Mouse (Mus musculus) midbrain, embryonic 10.5 days (tissue): ENCODE results near the gene Tnfrsf14. TPM values are rescaled to one million over a fixed set of nuclear protein-coding genes. Genes with fewer than 3 reads are reported as not detected.

Source experiments
- DNase-seq: peaks from one replicate; pipeline ENCODE4 v3.0.0-alpha.2; 2017; ENCODE audit warnings: low spot score
- H3K27ac ChIP-seq: fragments of 300-500 bp; sonication (generic); replicated peaks from 2 replicates; pipeline ENCODE4 v1.5.1; 2016; ENCODE audit warnings: mild to moderate bottlenecking
- H3K27me3 ChIP-seq: fragments of 300-500 bp; sonication (generic); 2 replicates; pipeline ENCODE4 v1.6.1; 2016; ENCODE audit warnings: low read depth, mild to moderate bottlenecking; ENCODE audit not compliant: poor library complexity, severe bottlenecking
- H3K36me3 ChIP-seq: fragments of 300-500 bp; sonication (generic); 2 replicates; pipeline ENCODE4 v1.6.1; 2016; ENCODE audit warnings: mild to moderate bottlenecking, moderate library complexity
- H3K4me1 ChIP-seq: fragments of 300-500 bp; sonication (generic); 2 replicates; pipeline ENCODE4 v1.6.1; 2016
- H3K4me3 ChIP-seq: fragments of 300-500 bp; sonication (generic); 2 replicates; pipeline ENCODE4 v1.5.1; 2016; ENCODE audit warnings: mild to moderate bottlenecking, moderate library complexity
- H3K9me3 ChIP-seq: fragments of 300-500 bp; sonication (generic); replicated peaks from 2 replicates; pipeline ENCODE4 v1.6.1; 2016; ENCODE audit warnings: mild to moderate bottlenecking
- WGBS: fragments of 180-500 bp; shearing (Covaris S2); methylation state at CpG from one replicate; pipeline ENCODE4 v1.1.7; 2016; 5-methylcytosine and 5-hydroxymethylcytosine counted together
- polyA plus RNA-seq: library from polyadenylated mRNA; unstranded; fragments of >200 nt; fragmentation: Nextera tagmentation; extraction: Ambion mirVana; gene quantifications from 2 replicates; pipeline ENCODE4 v1.2.1, GENCODE M21; 2016

Tnfrsf14 gene
- polyA plus RNA-seq, 1 experiment from 2014 or later, result 0.67 TPM

GRCm38 (mm10) chr4:154926969-154927898, 1.1 kb downstream of the Tnfrsf14 start:
- Histone ChIP-seq H3K9me3 (no peaks in the 10 kb centered on the region), H3K36me3 (no peaks in the 10 kb centered on the region), H3K27ac (peak overlapping the region; percentile 74), H3K27me3 (no peaks in the 10 kb centered on the region), H3K4me1 (peaks cover 23% of the 10 kb centered on the region), H3K4me3 (peak overlapping the region; percentile 26)
- WGBS, result 77% methylated on average over 9 of the region's 9 CpGs
- DNase-seq, result no peak

GRCm38 (mm10) chr4:154925413-154925812, 3.0 kb downstream of the Tnfrsf14 start:
- WGBS, result 60% methylated on average over 4 of the region's 4 CpGs
- H3K27me3 ChIP-seq, result no peaks in the 10 kb centered on the region
- DNase-seq, result no peak

GRCm38 (mm10) chr4:154922931-154923330, 5.4 kb downstream of the Tnfrsf14 start:
- no peaks in the 10 kb centered on the region for H3K9me3 ChIP-seq
- no peak for DNase-seq
- no peak overlapping the region for H3K4me3 ChIP-seq
- H3K4me1 ChIP-seq, result peaks cover 14% of the 10 kb centered on the region
- H3K27me3 ChIP-seq, result no peaks in the 10 kb centered on the region
- H3K27ac ChIP-seq, result no peak overlapping the region
- no peaks in the 10 kb centered on the region for H3K36me3 ChIP-seq
- 85% methylated on average over 5 of the region's 5 CpGs for WGBS

More at GRCm38 (mm10) chr4:154925413-154925812, 3.0 kb downstream of the Tnfrsf14 start:
- Histone ChIP-seq H3K9me3 (no peaks in the 10 kb centered on the region), H3K36me3 (no peaks in the 10 kb centered on the region), H3K4me1 (peaks cover 23% of the 10 kb centered on the region), H3K4me3 (no peak overlapping the region), H3K27ac (no peak overlapping the region)

- H3K4me3 ChIP-seq, result no peak overlapping the region
- peaks cover 7% of the 10 kb centered on the region for H3K4me1 ChIP-seq
- H3K36me3 ChIP-seq, result no peaks in the 10 kb centered on the region
- DNase-seq, result no peak
- 0 out of 2 replicates have a peak, but pooled peaks cover 1% of the 10 kb centered on the region for H3K9me3 ChIP-seq
- H3K27me3 ChIP-seq, result no peaks in the 10 kb centered on the region
- H3K27ac ChIP-seq, result no peak overlapping the region
- WGBS, result 92% methylated on average over 4 of the region's 4 CpGs
Observed at GRCm38 (mm10) chr4:154922291-154922690, 6.1 kb downstream of the Tnfrsf14 start.

GRCm38 (mm10) chr4:154916662-154917061, 11.7 kb downstream of the Tnfrsf14 start:
- Histone ChIP-seq H3K9me3 (0 out of 2 replicates have a peak, but pooled peaks cover 2% of the 10 kb centered on the region), H3K4me1 (peaks cover 11% of the 10 kb centered on the region), H3K4me3 (no peak overlapping the region), H3K36me3 (no peaks in the 10 kb centered on the region), H3K27ac (no peak overlapping the region), H3K27me3 (no peaks in the 10 kb centered on the region)
- WGBS, result 88% methylated on average over 4 of the region's 4 CpGs
- no peak for DNase-seq

GRCm38 (mm10) chr4:154915286-154915685, 13.1 kb downstream of the Tnfrsf14 start:
- Histone ChIP-seq H3K27ac (0 out of 2 replicates have a peak overlapping the region, but pooled peaks have one; percentile 42), H3K4me3 (no peak overlapping the region), H3K27me3 (no peaks in the 10 kb centered on the region), H3K4me1 (peaks cover 25% of the 10 kb centered on the region), H3K9me3 (0 out of 2 replicates have a peak, but pooled peaks cover 2% of the 10 kb centered on the region), H3K36me3 (no peaks in the 10 kb centered on the region)
- no peak for DNase-seq
- 90% methylated on average over 10 of the region's 10 CpGs for WGBS

GRCm38 (mm10) chr4:154914707-154915106, 13.7 kb downstream of the Tnfrsf14 start:
- H3K4me1 ChIP-seq, result peaks cover 29% of the 10 kb centered on the region
- no peaks in the 10 kb centered on the region for H3K36me3 ChIP-seq
- no peak for DNase-seq
- H3K27ac ChIP-seq, result no peak overlapping the region
- 87% methylated on average over 3 of the region's 3 CpGs for WGBS
- H3K27me3 ChIP-seq, result no peaks in the 10 kb centered on the region
- H3K4me3 ChIP-seq, result no peak overlapping the region
- H3K9me3 ChIP-seq, result 0 out of 2 replicates have a peak, but pooled peaks cover 2% of the 10 kb centered on the region

GRCm38 (mm10) chr4:154914252-154914651, 14.1 kb downstream of the Tnfrsf14 start:
- Histone ChIP-seq H3K27me3 (no peaks in the 10 kb centered on the region), H3K36me3 (no peaks in the 10 kb centered on the region), H3K4me3 (no peak overlapping the region), H3K27ac (no peak overlapping the region), H3K4me1 (peaks cover 29% of the 10 kb centered on the region), H3K9me3 (0 out of 2 replicates have a peak, but pooled peaks cover 2% of the 10 kb centered on the region)
- WGBS, result 92% methylated on average over 4 of the region's 4 CpGs
- no peak for DNase-seq

- Histone ChIP-seq H3K27me3 (no peaks in the 10 kb centered on the region), H3K27ac (peak overlapping the region; percentile 43; the same call in 1 of the 2 replicates), H3K4me1 (peaks cover 29% of the 10 kb centered on the region), H3K36me3 (no peaks in the 10 kb centered on the region), H3K9me3 (0 out of 2 replicates have a peak, but pooled peaks cover 2% of the 10 kb centered on the region), H3K4me3 (no peak overlapping the region)
- DNase-seq, result no peak
- 95% methylated on average over 3 of the region's 3 CpGs for WGBS
Observed at GRCm38 (mm10) chr4:154913845-154914244, 14.5 kb downstream of the Tnfrsf14 start.

GRCm38 (mm10) chr4:154911644-154912043, 16.7 kb downstream of the Tnfrsf14 start:
- H3K27ac ChIP-seq, result peak overlapping the region; percentile 47
- WGBS, result 71% methylated on average over 2 of the region's 2 CpGs
- H3K4me1 ChIP-seq, result peaks cover 34% of the 10 kb centered on the region
- no peaks in the 10 kb centered on the region for H3K9me3 ChIP-seq
- no peak for DNase-seq
- H3K27me3 ChIP-seq, result no peaks in the 10 kb centered on the region
- H3K4me3 ChIP-seq, result no peak overlapping the region
- H3K36me3 ChIP-seq, result no peaks in the 10 kb centered on the region

- DNase-seq, result no peak
- Histone ChIP-seq H3K27ac (peak overlapping the region; percentile 47), H3K36me3 (no peaks in the 10 kb centered on the region), H3K4me1 (peaks cover 33% of the 10 kb centered on the region), H3K27me3 (no peaks in the 10 kb centered on the region), H3K9me3 (no peaks in the 10 kb centered on the region), H3K4me3 (peak overlapping the region; percentile 29)
- WGBS, result 14% methylated on average over 15 of the region's 15 CpGs
Observed at GRCm38 (mm10) chr4:154910606-154911522, 17.5 kb downstream of the Tnfrsf14 start.

- no peaks in the 10 kb centered on the region for H3K36me3 ChIP-seq
- no peaks in the 10 kb centered on the region for H3K27me3 ChIP-seq
- DNase-seq, result no peak
- WGBS, result 86% methylated on average over 5 of the region's 5 CpGs
- H3K9me3 ChIP-seq, result no peaks in the 10 kb centered on the region
- peaks cover 49% of the 10 kb centered on the region for H3K4me1 ChIP-seq
- H3K27ac ChIP-seq, result no peak overlapping the region
- H3K4me3 ChIP-seq, result no peak overlapping the region
Observed at GRCm38 (mm10) chr4:154908490-154908889, 19.9 kb downstream of the Tnfrsf14 start.
